Mouse (Mus musculus) CH12.LX (cell line): ENCODE data around the gene Fkbp7. TPM values are rescaled to one million over a fixed set of nuclear protein-coding genes. Genes with fewer than 3 reads are reported as not detected.
A peak's percentile ranks its signal among the peaks of the same experiment; 100 is the strongest.

ENCODE experiments used
- DNase-seq: peaks from one replicate; pipeline ENCODE4 v3.0.0-alpha.2; 2013; ENCODE audit errors: extremely low read depth
- H3K27ac ChIP-seq: 2 replicates; pipeline ENCODE4 v1.5.1; 2012; ENCODE audit warnings: low read depth, mild to moderate bottlenecking, control low read depth, moderate library complexity; ENCODE audit not compliant: insufficient read depth
- H3K27me3 ChIP-seq: replicated peaks from 2 replicates; pipeline ENCODE3; 2012; ENCODE audit warnings: inconsistent platforms
- H3K36me3 ChIP-seq, 2 experiments: replicated peaks in 1 of 2; 2 replicates each; pipeline versions ENCODE3 to v1.6.1; 2012; ENCODE audit warnings: inconsistent platforms in 1 of 2, low read length in 1 of 2, mild to moderate bottlenecking in 1 of 2, mixed read lengths in 1 of 2, moderate library complexity in 1 of 2; ENCODE audit not compliant: control insufficient read depth in 1 of 2, insufficient read depth in 1 of 2
- H3K4me1 ChIP-seq, 2 experiments: 2 replicates each; pipeline ENCODE4 v1.6.1; 2012; ENCODE audit warnings: inconsistent platforms in 1 of 2, moderate library complexity in 1 of 2; ENCODE audit not compliant: insufficient read depth in 2 of 2, control insufficient read depth in 1 of 2
- H3K4me2 ChIP-seq: 2 replicates; pipeline ENCODE4 v1.6.1; 2012; ENCODE audit warnings: low read depth, mild to moderate bottlenecking, control low read depth; ENCODE audit not compliant: poor library complexity, insufficient read depth, severe bottlenecking
- H3K4me3 ChIP-seq, 3 experiments: fragments of 150-350 bp in 1 of 3; sonication (generic) in 1 of 3; replicated peaks in 1 of 3; 2 replicates each; pipeline versions ENCODE3 to v1.5.1; 2011 to 2012; ENCODE audit warnings: low read depth in 2 of 3, low read length in 2 of 3, mild to moderate bottlenecking in 2 of 3, moderate library complexity in 2 of 3, control low read depth in 1 of 3, improper control_type of control experiment in 1 of 3, inconsistent platforms in 1 of 3, mixed read lengths in 1 of 3; ENCODE audit not compliant: poor library complexity in 1 of 3
- H3K79me2 ChIP-seq: replicated peaks from 2 replicates; pipeline ENCODE4 v1.6.1; 2012; ENCODE audit warnings: mild to moderate bottlenecking, moderate library complexity; ENCODE audit not compliant: control insufficient read depth, poor library complexity, insufficient read depth, severe bottlenecking; ENCODE audit errors: extremely low read depth
- H3K9ac ChIP-seq: 2 replicates; pipeline ENCODE4 v1.6.1; 2012; ENCODE audit warnings: low read depth, mild to moderate bottlenecking, control low read depth, moderate library complexity; ENCODE audit not compliant: insufficient read depth
- H3K9me3 ChIP-seq: replicated peaks from 2 replicates; pipeline ENCODE3; 2012; ENCODE audit warnings: low read length, inconsistent platforms, mixed read lengths
- CTCF ChIP-seq, 2 experiments: IDR thresholded peaks in 1 of 2; conservative IDR thresholded peaks in 1 of 2; 2 replicates each; pipeline ENCODE4 v1.5.1; 2011 to 2012; ENCODE audit warnings: low read depth in 2 of 2, low read length in 2 of 2, improper control_type of control experiment in 1 of 2, inconsistent platforms in 1 of 2, mild to moderate bottlenecking in 1 of 2, moderate library complexity in 1 of 2
- E2F4 ChIP-seq: IDR thresholded peaks from 2 replicates; pipeline ENCODE4 v1.6.1; 2011; ENCODE audit warnings: low read depth, low read length, improper control_type of control experiment; ENCODE audit not compliant: insufficient replicate concordance
- ELF1 ChIP-seq: IDR thresholded peaks from 2 replicates; pipeline ENCODE4 v1.6.1; 2014; ENCODE audit warnings: low read depth, mild to moderate bottlenecking, inconsistent platforms, low read length, improper control_type of control experiment
- EP300 ChIP-seq: IDR thresholded peaks from 2 replicates; pipeline ENCODE4 v1.6.1; 2011; ENCODE audit warnings: low read length, improper control_type of control experiment
- ETS1 ChIP-seq: conservative IDR thresholded peaks from 2 replicates; pipeline ENCODE4 v1.6.1; 2012; ENCODE audit warnings: low read depth, mild to moderate bottlenecking, inconsistent platforms, low read length, improper control_type of control experiment, moderate library complexity
- GABPA ChIP-seq: IDR thresholded peaks from 2 replicates; pipeline ENCODE4 v1.6.1; 2012; ENCODE audit warnings: low read depth, low read length, improper control_type of control experiment, inconsistent platforms; ENCODE audit not compliant: insufficient replicate concordance
- HCFC1 ChIP-seq: IDR thresholded peaks from 2 replicates; pipeline ENCODE4 v1.6.1; 2012; ENCODE audit warnings: low read depth, mild to moderate bottlenecking, inconsistent platforms, low read length, improper control_type of control experiment
- IRF4 ChIP-seq: IDR thresholded peaks from 2 replicates; pipeline ENCODE4 v1.6.1; 2014; ENCODE audit warnings: low read depth, mild to moderate bottlenecking, inconsistent platforms, low read length, improper control_type of control experiment
- JUN ChIP-seq: IDR thresholded peaks from 2 replicates; pipeline ENCODE4 v1.6.1; 2011; ENCODE audit warnings: low read depth, mild to moderate bottlenecking, low read length, improper control_type of control experiment, moderate library complexity; ENCODE audit not compliant: insufficient read depth
- JUND ChIP-seq: conservative IDR thresholded peaks from 2 replicates; pipeline ENCODE4 v1.6.1; 2011; ENCODE audit warnings: low read depth, low read length, improper control_type of control experiment
- MAFK ChIP-seq: IDR thresholded peaks from 2 replicates; pipeline ENCODE4 v1.6.1; 2011; ENCODE audit warnings: low read length, improper control_type of control experiment; ENCODE audit not compliant: insufficient replicate concordance
- MAZ ChIP-seq: IDR thresholded peaks from 2 replicates; pipeline ENCODE4 v1.6.1; 2012; ENCODE audit warnings: low read depth, mild to moderate bottlenecking, inconsistent platforms, low read length, improper control_type of control experiment, moderate library complexity
- MXI1 ChIP-seq: IDR thresholded peaks from 2 replicates; pipeline ENCODE4 v1.6.1; 2011; ENCODE audit warnings: mild to moderate bottlenecking, low read depth, low read length, improper control_type of control experiment
- MYC ChIP-seq: IDR thresholded peaks from 2 replicates; pipeline ENCODE4 v1.6.1; 2011; ENCODE audit warnings: low read depth, mild to moderate bottlenecking, improper control_type of control experiment, low read length
- NELFE ChIP-seq: IDR thresholded peaks from 2 replicates; pipeline ENCODE4 v1.6.1; 2011; ENCODE audit warnings: low read depth, low read length, improper control_type of control experiment
- NRF1 ChIP-seq: IDR thresholded peaks from 2 replicates; pipeline ENCODE4 v1.6.1; 2014; ENCODE audit warnings: low read depth, mild to moderate bottlenecking, inconsistent platforms, low read length, improper control_type of control experiment, moderate library complexity
- PAX5 ChIP-seq: IDR thresholded peaks from 2 replicates; pipeline ENCODE4 v1.6.1; 2012; ENCODE audit warnings: low read length, inconsistent platforms, mixed read lengths
- POLR2A ChIP-seq: IDR thresholded peaks from 2 replicates; pipeline ENCODE4 v1.6.1; 2011; ENCODE audit warnings: low read depth, mild to moderate bottlenecking, improper control_type of control experiment, low read length
- POLR2AphosphoS2 ChIP-seq: IDR thresholded peaks from 2 replicates; pipeline ENCODE4 v1.6.1; 2011; ENCODE audit warnings: low read depth, low read length, improper control_type of control experiment
- RCOR1 ChIP-seq: conservative IDR thresholded peaks from 2 replicates; pipeline ENCODE4 v1.6.1; 2012; ENCODE audit warnings: low read depth, mild to moderate bottlenecking, inconsistent platforms, low read length, improper control_type of control experiment
- SIN3A ChIP-seq: IDR thresholded peaks from 2 replicates; pipeline ENCODE4 v1.6.1; 2012; ENCODE audit warnings: low read length, improper control_type of control experiment, inconsistent platforms
- TBP ChIP-seq: conservative IDR thresholded peaks from 2 replicates; pipeline ENCODE4 v1.6.1; 2011; ENCODE audit warnings: low read depth, low read length, improper control_type of control experiment
- TCF12 ChIP-seq: IDR thresholded peaks from 2 replicates; pipeline ENCODE4 v1.6.1; 2014; ENCODE audit warnings: low read depth, mild to moderate bottlenecking, inconsistent platforms, low read length, improper control_type of control experiment
- USF1 ChIP-seq: IDR thresholded peaks from 2 replicates; pipeline ENCODE4 v1.6.1; 2014; ENCODE audit warnings: low read depth, mild to moderate bottlenecking, inconsistent platforms, low read length, improper control_type of control experiment
- USF2 ChIP-seq: conservative IDR thresholded peaks from 2 replicates; pipeline ENCODE4 v1.6.1; 2011; ENCODE audit warnings: low read depth, low read length, improper control_type of control experiment
- ZC3H11A ChIP-seq: IDR thresholded peaks from 2 replicates; pipeline ENCODE4 v1.6.1; 2012; ENCODE audit warnings: low read depth, mild to moderate bottlenecking, inconsistent platforms, low read length, improper control_type of control experiment
- ZKSCAN1 ChIP-seq: IDR thresholded peaks from 2 replicates; pipeline ENCODE4 v1.6.1; 2012; ENCODE audit warnings: low read depth, inconsistent platforms, low read length, improper control_type of control experiment, borderline replicate concordance
- ZNF384 ChIP-seq: IDR thresholded peaks from 2 replicates; pipeline ENCODE4 v1.6.1; 2012; ENCODE audit warnings: low read depth, low read length, improper control_type of control experiment, inconsistent platforms
- dilution Hi-C: fragments of 300-500 bp; cut with MboI; formaldehyde crosslinking; loops from 2 replicates; pipeline ENCODE4 v1.14.3; 2020; ENCODE audit warnings: low sequenced_read_pairs; ENCODE audit not compliant: extremely low pct_unique_long_range_greater_than_20kb, extremely low pct_ligation_motif_present
- in situ Hi-C: fragments of 300-500 bp; cut with MboI; formaldehyde crosslinking; loops from 3 replicates; pipeline ENCODE4 v1.14.3; 2019; ENCODE audit warnings: low sequenced_read_pairs, low pct_ligation_motif_present, low pct_unique_long_range_greater_than_20kb, mixed read lengths
- polyA plus RNA-seq: library from polyadenylated mRNA; unstranded; fragments of >175 nt; gene quantifications from 2 replicates; pipeline ENCODE4 v1.2.1, GENCODE M21; 2012; ENCODE audit warnings: low read depth; ENCODE audit not compliant: insufficient read length
- total RNA-seq, 2 experiments: library from RNA; depleted of rRNA; stranded (reverse); fragments of 300-350 nt in 1 of 2; fragments of >200 nt in 1 of 2; gene quantifications; 2 replicates each; pipeline ENCODE4 v1.2.3; 2012 to 2014

Fkbp7 gene
- total and polyA plus RNA-seq, 3 experiments: 1.5 to 1.7 (median 1.5) TPM

- Histone ChIP-seq H3K36me3 (peaks cover 14 to 20% of the 10 kb centered on the region in 2 experiments), H3K4me1 (peaks cover 7 to 38% of the 10 kb centered on the region in 2 experiments; a peak in 3 of 4 replicates), H3K27ac (peak within 1 kb of the TSS; percentile 49), H3K79me2 (peaks cover 44% of the 10 kb centered on the region), H3K4me3 (peak within 1 kb of the TSS; percentile 72 to 92 (median 81)), H3K27me3 (no peaks in the 10 kb centered on the region), H3K9ac (peak within 1 kb of the TSS; percentile 82), H3K4me2 (peak within 1 kb of the TSS; percentile 94), H3K9me3 (no peaks in the 10 kb centered on the region)
- peak; percentile 73 for DNase-seq
- dilution Hi-C loops (no loop called here), in situ Hi-C loops (no loop called here)
- TF ChIP-seq POLR2A: peak; percentile 85
- no peak for TF ChIP-seq JUND
- peak; percentile 57; the same call in 1 of the 2 replicates for TF ChIP-seq NRF1
- TF ChIP-seq TBP: 0 out of 2 replicates have a peak, but pooled peaks have one; percentile 22
- peak; percentile 60; the same call in 1 of the 2 replicates for TF ChIP-seq NELFE
- TF ChIP-seq ZNF384: no peak
- no peak for TF ChIP-seq PAX5
- TF ChIP-seq HCFC1: peak; percentile 63
- no peak for TF ChIP-seq EP300
- TF ChIP-seq TCF12: peak; percentile 72
- peak; percentile 61; the same call in 1 of the 2 replicates for TF ChIP-seq SIN3A
- peak; percentile 87 for TF ChIP-seq MXI1
- TF ChIP-seq ELF1: peak; percentile 87
- TF ChIP-seq IRF4: peak; percentile 62; the same call in 1 of the 2 replicates
- TF ChIP-seq MYC: no peak
Measured at GRCm38 (mm10) chr2:76674725-76675427, 2.0 kb upstream of the Fkbp7 start, which contains the start of gene Plekha3. TSS of gene Plekha3 (plus strand) at chr2:76675281.

GRCm38 (mm10) chr2:76673472-76674081, 661 bp upstream of the Fkbp7 start:
- dilution Hi-C loops: no loop called here
- Histone ChIP-seq H3K4me1 (peaks cover 2 to 27% of the 10 kb centered on the region in 2 experiments; a peak in 2 of 4 replicates), H3K9me3 (no peaks in the 10 kb centered on the region), H3K9ac (peak overlapping the region; percentile 82), H3K79me2 (peaks cover 31% of the 10 kb centered on the region), H3K27ac (no peak overlapping the region), H3K27me3 (no peaks in the 10 kb centered on the region), H3K4me2 (peak overlapping the region; percentile 94), H3K36me3 (peaks cover 3 to 16% of the 10 kb centered on the region in 2 experiments), H3K4me3 (peak overlapping the region in 2 of 3 experiments; percentile 5 to 65)
- DNase-seq: peak; percentile 86
- in situ Hi-C loops: no loop called here
- TF ChIP-seq CTCF (conservative IDR thresholded peaks at IDR 0.05 in 1 of 2, IDR thresholded peaks at IDR 0.05 in 1 of 2; ENCODE audit: low read depth in 2 of 2, low read length in 2 of 2) (peak in 1 of 2 experiments; percentile 68; a peak in 2 of 4 replicates), MAZ (no peak), USF1 (no peak), ZKSCAN1 (no peak), GABPA (no peak), MAFK (no peak), POLR2A (no peak), JUN (no peak), RCOR1 (no peak), USF2 (no peak), PAX5 (no peak), POLR2AphosphoS2 (no peak), NRF1 (no peak), ZNF384 (peak; percentile 99), NELFE (no peak), MXI1 (no peak; the same call in 1 of the 2 replicates), ELF1 (no peak), HCFC1 (peak; percentile 24), JUND (no peak), E2F4 (no peak), TBP (no peak), ETS1 (no peak), ZC3H11A (no peak)
